Mouse (Mus musculus): Measurements from ENCODE around the gene Kyat1. TPM values are rescaled to one million over a fixed set of nuclear protein-coding genes. Genes with fewer than 3 reads are reported as not detected.

The Kyat1 gene
- total RNA-seq, 1 experiment from 2014 or later = 7.1 TPM

- no peak for ATAC-seq (ENCODE audit: extremely low read depth, insufficient number of reproducible peaks, low FRiP score, poor library complexity, severe bottlenecking)
Measured at GRCm38 (mm10) chr2:30235593-30235992, 29.9 kb upstream of the Kyat1 start.

- no peak for ATAC-seq (ENCODE audit: extremely low read depth, insufficient number of reproducible peaks, low FRiP score, poor library complexity, severe bottlenecking)
Measured at GRCm38 (mm10) chr2:30216293-30216692, 10.6 kb upstream of the Kyat1 start.

- no peak for ATAC-seq (ENCODE audit: extremely low read depth, insufficient number of reproducible peaks, low FRiP score, poor library complexity, severe bottlenecking)
Measured at GRCm38 (mm10) chr2:30215493-30215892, 9.8 kb upstream of the Kyat1 start.

- no peak for ATAC-seq (ENCODE audit: extremely low read depth, insufficient number of reproducible peaks, low FRiP score, poor library complexity, severe bottlenecking)
Measured at GRCm38 (mm10) chr2:30214745-30215144, 9.1 kb upstream of the Kyat1 start.

- ATAC-seq (ENCODE audit: extremely low read depth, insufficient number of reproducible peaks, low FRiP score, poor library complexity, severe bottlenecking) = no peak
Measured at GRCm38 (mm10) chr2:30212951-30213350, 7.3 kb upstream of the Kyat1 start.

- no peak for ATAC-seq (ENCODE audit: extremely low read depth, insufficient number of reproducible peaks, low FRiP score, poor library complexity, severe bottlenecking)
Measured at GRCm38 (mm10) chr2:30212169-30212545, 6.5 kb upstream of the Kyat1 start.

GRCm38 (mm10) chr2:30211408-30212168, 5.9 kb upstream of the Kyat1 start:
- no peak for ATAC-seq (ENCODE audit: extremely low read depth, insufficient number of reproducible peaks, low FRiP score, poor library complexity, severe bottlenecking)

- ATAC-seq (ENCODE audit: extremely low read depth, insufficient number of reproducible peaks, low FRiP score, poor library complexity, severe bottlenecking) = no peak
Measured at GRCm38 (mm10) chr2:30207886-30208285, 2.2 kb upstream of the Kyat1 start.

- ATAC-seq (ENCODE audit: extremely low read depth, insufficient number of reproducible peaks, low FRiP score, poor library complexity, severe bottlenecking) = no peak
Measured at GRCm38 (mm10) chr2:30207401-30207800, 1.8 kb upstream of the Kyat1 start.

GRCm38 (mm10) chr2:30205255-30205628, 405 bp downstream of the Kyat1 start:
- 0 out of 2 replicates have a peak, but pooled peaks have one; percentile 2 for ATAC-seq (ENCODE audit: extremely low read depth, insufficient number of reproducible peaks, low FRiP score, poor library complexity, severe bottlenecking)

- ATAC-seq (ENCODE audit: extremely low read depth, insufficient number of reproducible peaks, low FRiP score, poor library complexity, severe bottlenecking) = no peak
Measured at GRCm38 (mm10) chr2:30203439-30203838, 2.2 kb downstream of the Kyat1 start.

- ATAC-seq (ENCODE audit: extremely low read depth, insufficient number of reproducible peaks, low FRiP score, poor library complexity, severe bottlenecking) = no peak
Measured at GRCm38 (mm10) chr2:30200388-30200925, 5.2 kb downstream of the Kyat1 start.

GRCm38 (mm10) chr2:30199984-30200383, 5.7 kb downstream of the Kyat1 start:
- ATAC-seq (ENCODE audit: extremely low read depth, insufficient number of reproducible peaks, low FRiP score, poor library complexity, severe bottlenecking) = no peak

- no peak for ATAC-seq (ENCODE audit: extremely low read depth, insufficient number of reproducible peaks, low FRiP score, poor library complexity, severe bottlenecking)
Measured at GRCm38 (mm10) chr2:30198021-30198420, 7.6 kb downstream of the Kyat1 start.

GRCm38 (mm10) chr2:30194656-30195055, 11.0 kb downstream of the Kyat1 start:
- no peak for ATAC-seq (ENCODE audit: extremely low read depth, insufficient number of reproducible peaks, low FRiP score, poor library complexity, severe bottlenecking)

- no peak for ATAC-seq (ENCODE audit: extremely low read depth, insufficient number of reproducible peaks, low FRiP score, poor library complexity, severe bottlenecking)
Measured at GRCm38 (mm10) chr2:30191790-30192580, 13.7 kb downstream of the Kyat1 start.

- ATAC-seq (ENCODE audit: extremely low read depth, insufficient number of reproducible peaks, low FRiP score, poor library complexity, severe bottlenecking) = no peak
Measured at GRCm38 (mm10) chr2:30185681-30186080, 20.0 kb downstream of the Kyat1 start.

- ATAC-seq (ENCODE audit: extremely low read depth, insufficient number of reproducible peaks, low FRiP score, poor library complexity, severe bottlenecking) = no peak
Measured at GRCm38 (mm10) chr2:30185276-30185675, 20.4 kb downstream of the Kyat1 start.

GRCm38 (mm10) chr2:30183721-30184120, 21.9 kb downstream of the Kyat1 start:
- ATAC-seq (ENCODE audit: extremely low read depth, insufficient number of reproducible peaks, low FRiP score, poor library complexity, severe bottlenecking) = no peak

GRCm38 (mm10) chr2:30182424-30182823, 23.2 kb downstream of the Kyat1 start:
- no peak for ATAC-seq (ENCODE audit: extremely low read depth, insufficient number of reproducible peaks, low FRiP score, poor library complexity, severe bottlenecking)
